Mouse (Mus musculus) cerebellum, adult 2 months (tissue): Measurements from ENCODE around the gene Cbx3.

ENCODE experiments used
- CTCF ChIP-seq: fragments of 200-500 bp; IDR thresholded peaks from 2 replicates; pipeline ENCODE4 v1.5.1; 2011; ENCODE audit warnings: low read depth, mild to moderate bottlenecking, control low read depth, low read length, moderate library complexity, borderline replicate concordance; ENCODE audit not compliant: insufficient read depth
- POLR2A ChIP-seq: fragments of 200-500 bp; IDR thresholded peaks from 2 replicates; pipeline ENCODE4 v1.6.1; 2011; ENCODE audit warnings: low read length, control low read depth, borderline replicate concordance; ENCODE audit not compliant: insufficient read depth

GRCm38 (mm10) chr6:51472213-51472612 is 2.1 kb downstream of the Cbx3 start:
- no peak for TF ChIP-seq CTCF
- no peak for TF ChIP-seq POLR2A
